ENCODE assay signal across 8 mouse cellular contexts in genomic region chr8:107048061-107048941, GRCm38 (mm10). TPM values are rescaled to one million over a fixed set of nuclear protein-coding genes. Genes with fewer than 3 reads are reported as not detected.
A peak's percentile ranks its signal among the peaks of the same experiment; 100 is the strongest.
DNase-seq lines count a peak whose midpoint lies in the region; ATAC-seq and TF ChIP-seq lines count a peak whose summit lies in the region.

Gene Pdf (minus strand): TSS chr8:107048614.

- H3K79me2 ChIP-seq in C2C12 (ENCODE audit: control insufficient read depth, insufficient read depth) (peaks cover 68% of the 10 kb centered on the region), myocyte (ENCODE audit: control insufficient read depth, insufficient read depth) (peaks cover 10% of the 10 kb centered on the region)
- H3K79me2 ChIP-seq in liver, adult 2 months (ENCODE audit: control insufficient read depth, insufficient read depth, low read length), result peaks cover 5% of the 10 kb centered on the region; the same call in 1 of the 2 replicates

- peaks cover 39% of the 10 kb centered on the region for H3K4me1 ChIP-seq in erythroblast, embryonic 14.5 days (ENCODE audit: control insufficient read depth)
- H3K4me1 ChIP-seq in heart, embryonic 12.5 days (replicated peaks), result peaks cover 20% of the 10 kb centered on the region
- H3K4me1 ChIP-seq in kidney, postnatal 0 days (replicated peaks; ENCODE audit: insufficient read depth, low read length), result no peaks in the 10 kb centered on the region
- H3K4me1 ChIP-seq in liver, adult 2 months (ENCODE audit: control insufficient read depth, insufficient read depth, low read length), result peaks cover 12% of the 10 kb centered on the region

- H3K4me2 ChIP-seq in heart, embryonic 12.5 days, result peak within 1 kb of the TSS; percentile 88
- peak within 1 kb of the TSS; percentile 90 for H3K4me2 ChIP-seq in kidney, postnatal 0 days (ENCODE audit: low read length)
- peak within 1 kb of the TSS; percentile 99 for H3K4me2 ChIP-seq in myocyte (ENCODE audit: low read depth)

- TF ChIP-seq POLR2A in brain, embryonic 14.5 days (IDR thresholded peaks at IDR 0.05; ENCODE audit: borderline replicate concordance, extremely low read depth, insufficient read depth, insufficient read length, poor library complexity, severe bottlenecking), result peak; percentile 53
- no peak for TF ChIP-seq POLR2A in liver, adult 2 months (IDR thresholded peaks at IDR 0.05; ENCODE audit: extremely low read depth, insufficient read depth, low read length)
- TF ChIP-seq POLR2A in myocyte (IDR thresholded peaks at IDR 0.05; ENCODE audit: insufficient read length, low read depth), result peak; percentile 80

- peak; percentile 89 for DNase-seq in brain, embryonic 14.5 days (ENCODE audit: low read depth)
- DNase-seq in kidney, postnatal 0 days (ENCODE audit: low spot score), result peak; percentile 85
- DNase-seq in liver, adult 2 months (ENCODE audit: extremely low read depth, low read depth, low spot score), result peak; percentile 78
- DNase-seq in spleen, postnatal 4 days (ENCODE audit: low spot score in 2 of 2), result peak; percentile 72 to 88

- ATAC-seq in heart, embryonic 12.5 days (ENCODE audit: insufficient number of reproducible peaks, low FRiP score), result peak; percentile 83
- ATAC-seq in kidney, postnatal 0 days (replicated peaks; ENCODE audit: low FRiP score, low read depth), result peak; percentile 83

- under 1% methylated on average over 87 of the region's 87 CpGs for WGBS in heart, embryonic 12.5 days
- under 1% methylated on average over 67 of the region's 87 CpGs for WGBS in kidney, postnatal 0 days
- 9% methylated on average over 87 of the region's 87 CpGs for WGBS in liver, adult 2 months

- no peaks in the 10 kb centered on the region for H3K27me3 ChIP-seq in C2C12 (ENCODE audit: control insufficient read depth, insufficient read depth, insufficient read length)
- no peaks in the 10 kb centered on the region for H3K27me3 ChIP-seq in erythroblast, embryonic 14.5 days (ENCODE audit: control insufficient read depth)
- no peaks in the 10 kb centered on the region for H3K27me3 ChIP-seq in heart, embryonic 12.5 days (replicated peaks)
- no peaks in the 10 kb centered on the region for H3K27me3 ChIP-seq in kidney, postnatal 0 days (ENCODE audit: insufficient read depth, low read length)
- H3K27me3 ChIP-seq in liver, adult 2 months (ENCODE audit: control insufficient read depth, insufficient read depth, low read length), result no peaks in the 10 kb centered on the region
- H3K27me3 ChIP-seq in myocyte (ENCODE audit: control insufficient read depth, insufficient read depth, insufficient read length), result no peaks in the 10 kb centered on the region

- peak within 1 kb of the TSS; percentile 55 for H3K4me3 ChIP-seq in C2C12 (ENCODE audit: insufficient read depth, poor library complexity, severe bottlenecking)
- peak within 1 kb of the TSS; percentile 79 for H3K4me3 ChIP-seq in erythroblast, embryonic 14.5 days (replicated peaks)
- peak within 1 kb of the TSS; percentile 82 for H3K4me3 ChIP-seq in heart, embryonic 12.5 days
- H3K4me3 ChIP-seq in kidney, postnatal 0 days (replicated peaks; ENCODE audit: low read depth, low read length), result peak within 1 kb of the TSS; percentile 86
- peak within 1 kb of the TSS; percentile 74 for H3K4me3 ChIP-seq in liver, adult 2 months (ENCODE audit: insufficient read depth, low read depth, low read length)
- peak within 1 kb of the TSS; percentile 60 for H3K4me3 ChIP-seq in myocyte

- H3ac ChIP-seq in C2C12 (ENCODE audit: control insufficient read depth, insufficient read length, low read depth) (peak within 1 kb of the TSS; percentile 70), myocyte (ENCODE audit: control insufficient read depth, insufficient read length) (peak within 1 kb of the TSS; percentile 76)

- peak within 1 kb of the TSS; percentile 93 for H3K27ac ChIP-seq in heart, embryonic 12.5 days (ENCODE audit: poor library complexity, severe bottlenecking)
- H3K27ac ChIP-seq in kidney, postnatal 0 days, result peak within 1 kb of the TSS; percentile 95
- H3K27ac ChIP-seq in liver, adult 2 months (replicated peaks; ENCODE audit: insufficient read depth, low read depth, low read length), result peak within 1 kb of the TSS; percentile 72

- H3K9me3 ChIP-seq in erythroblast, embryonic 14.5 days (ENCODE audit: control insufficient read depth, low read length), result no peaks in the 10 kb centered on the region; the same call in 1 of the 2 replicates
- H3K9me3 ChIP-seq in heart, embryonic 12.5 days (replicated peaks), result no peaks in the 10 kb centered on the region
- no peaks in the 10 kb centered on the region for H3K9me3 ChIP-seq in kidney, postnatal 0 days (replicated peaks; ENCODE audit: low read length)

- TF ChIP-seq CTCF in C2C12 (IDR thresholded peaks at IDR 0.05; ENCODE audit: control insufficient read depth, insufficient read depth, insufficient read length), result no peak
- TF ChIP-seq CTCF in brain, embryonic 14.5 days (IDR thresholded peaks at IDR 0.05; ENCODE audit: borderline replicate concordance, extremely low read depth, insufficient read depth, insufficient read length), result no peak
- no peak for TF ChIP-seq CTCF in kidney, postnatal 0 days (IDR thresholded peaks at IDR 0.05; ENCODE audit: low read depth)
- TF ChIP-seq CTCF in liver, adult 2 months (IDR thresholded peaks at IDR 0.05; ENCODE audit: low read depth, low read length), result no peak

- H3K9ac ChIP-seq in heart, embryonic 12.5 days, result peak within 1 kb of the TSS; percentile 93
- H3K9ac ChIP-seq in kidney, postnatal 0 days (ENCODE audit: low read depth, low read length), result peak within 1 kb of the TSS; percentile 84
- peak within 1 kb of the TSS; percentile 92 for H3K9ac ChIP-seq in liver, adult 2 months (ENCODE audit: low read depth, low read length)

- peaks cover 72% of the 10 kb centered on the region for H3K36me3 ChIP-seq in C2C12 (ENCODE audit: control insufficient read depth, insufficient read depth)
- H3K36me3 ChIP-seq in erythroblast, embryonic 14.5 days (ENCODE audit: control insufficient read depth), result peaks cover 95% of the 10 kb centered on the region
- H3K36me3 ChIP-seq in heart, embryonic 12.5 days, result peaks cover 79% of the 10 kb centered on the region
- H3K36me3 ChIP-seq in kidney, postnatal 0 days (ENCODE audit: insufficient read depth, low read length), result peaks cover 48% of the 10 kb centered on the region
- peaks cover 54% of the 10 kb centered on the region for H3K36me3 ChIP-seq in liver, adult 2 months (ENCODE audit: control insufficient read depth, insufficient read depth, low read length)
- H3K36me3 ChIP-seq in myocyte (ENCODE audit: control insufficient read depth, insufficient read depth), result peaks cover 40% of the 10 kb centered on the region

- peaks cover 12% of the 10 kb centered on the region for H3K79me3 ChIP-seq in C2C12 (ENCODE audit: low read depth)

TF ChIP-seq in C2C12, 6 proteins besides CTCF, POLR2A, EP300 and RAD21:
- TF ChIP-seq FOSL1 (IDR thresholded peaks at IDR 0.05; ENCODE audit: insufficient read depth, low read length, poor library complexity, severe bottlenecking), result no peak
- TF ChIP-seq CEBPB (IDR thresholded peaks at IDR 0.05; ENCODE audit: low read depth), result no peak
- TF ChIP-seq MAX (IDR thresholded peaks at IDR 0.05), result peak; percentile 71
- no peak for TF ChIP-seq MYOD1 (IDR thresholded peaks at IDR 0.05; ENCODE audit: control insufficient read depth, insufficient read length, low read depth)
- no peak for TF ChIP-seq USF1 (IDR thresholded peaks at IDR 0.05; ENCODE audit: low read depth)
- TF ChIP-seq MYOG (IDR thresholded peaks at IDR 0.05; ENCODE audit: control insufficient read depth, extremely low read depth, insufficient read length), result no peak

TF ChIP-seq in myocyte, 11 proteins besides CTCF, POLR2A, EP300 and RAD21:
- TF ChIP-seq POLR2AphosphoS2 (IDR thresholded peaks at IDR 0.05; ENCODE audit: insufficient read length, low read depth) (peak; percentile 88), MYOD1 (IDR thresholded peaks at IDR 0.05; ENCODE audit: control insufficient read depth in 1 of 3, insufficient read length in 2 of 3, low read depth in 2 of 3) (no peak), MYOG (IDR thresholded peaks at IDR 0.05; ENCODE audit: control insufficient read depth in 1 of 3, insufficient read depth in 1 of 3, insufficient read length in 2 of 3, low read depth in 2 of 3) (peak in 1 of 3 experiments; percentile 58), E2F4 (IDR thresholded peaks at IDR 0.05; ENCODE audit: insufficient read depth) (no peak), SRF (IDR thresholded peaks at IDR 0.05; ENCODE audit: control insufficient read depth, insufficient read length, low read depth) (no peak)

RNA-seq across cellular contexts. Expression of gene Pdf, which starts in this region (rescaled TPM):
- polyA plus RNA-seq in C2C12 (2012; fragmentation: generic; extraction: Trizol), result 27.2 TPM
- 26.9 and 27.6 TPM in 2 replicates for polyA plus RNA-seq in brain, embryonic 14.5 days (2012; rRNA removed)
- polyA plus RNA-seq in erythroblast, embryonic 14.5 days (2012), result 0.12 and 0.14 TPM in 2 replicates
- polyA plus RNA-seq in heart, embryonic 12.5 days (2016; fragmentation: Nextera tagmentation; extraction: Ambion mirVana), result 48.0 and 49.0 TPM in 2 replicates
- 49.3 and 51.6 TPM in 2 replicates for polyA plus RNA-seq in kidney, postnatal 0 days (2015; fragmentation: Nextera tagmentation; extraction: Ambion mirVana)
- total RNA-seq in liver, adult 2 months (2014; rRNA removed), result 19.5 and 26.6 TPM in 2 replicates
- 32.9 and 42.7 TPM in 2 replicates for polyA plus RNA-seq in liver, adult 2 months (2012; rRNA removed)
- 31.1 TPM for polyA plus RNA-seq in myocyte (2012; fragmentation: generic; extraction: Trizol)

Comparison
In these comparisons a context has a peak if more than half of its experiments do, and no peak if none do; other contexts are left out.
1. Peak in every context shown above with its lines: DNase-seq, ATAC-seq, H3K4me3 ChIP-seq and H3K27ac ChIP-seq.
2. RNA of gene Pdf (polyA plus RNA-seq): 49.3 to 51.6 TPM in kidney, postnatal 0 days, 48.0 to 49.0 TPM in heart, embryonic 12.5 days, 32.9 to 42.7 TPM in liver, adult 2 months, 31.1 TPM in myocyte (single experiment), 26.9 to 27.6 TPM in brain, embryonic 14.5 days and 27.2 TPM in C2C12 (single experiment); 0.12 to 0.14 TPM in erythroblast, embryonic 14.5 days; every median in the first group is over 10 times any median in the second.